Mouse (Mus musculus): ENCODE data around the gene Arg2. TPM values are rescaled to one million over a fixed set of nuclear protein-coding genes. Genes with fewer than 3 reads are reported as not detected.

Gene Arg2
- polyA plus RNA-seq, 1 experiment: 14.9 TPM

- TF ChIP-seq CTCF (IDR thresholded peaks at IDR 0.05; ENCODE audit: control insufficient read depth, insufficient read depth, low read length) (no peak), POLR2A (IDR thresholded peaks at IDR 0.05; ENCODE audit: borderline replicate concordance, control insufficient read depth, low read depth, low read length) (no peak)
- WGBS: 74% methylated on average over 5 of the region's 5 CpGs
- Histone ChIP-seq H3K4me3 (replicated peaks; ENCODE audit: control insufficient read depth, low read depth, low read length) (no peak overlapping the region), H3K27ac (ENCODE audit: control insufficient read depth, insufficient read depth, low read depth, low read length, poor library complexity) (no peak overlapping the region), H3K4me1 (ENCODE audit: control insufficient read depth, insufficient read depth, low read length) (no peaks in the 10 kb centered on the region)
Measured at GRCm38 (mm10) chr12:79197105-79197504, 66.5 kb downstream of the Arg2 start.

DNA sequence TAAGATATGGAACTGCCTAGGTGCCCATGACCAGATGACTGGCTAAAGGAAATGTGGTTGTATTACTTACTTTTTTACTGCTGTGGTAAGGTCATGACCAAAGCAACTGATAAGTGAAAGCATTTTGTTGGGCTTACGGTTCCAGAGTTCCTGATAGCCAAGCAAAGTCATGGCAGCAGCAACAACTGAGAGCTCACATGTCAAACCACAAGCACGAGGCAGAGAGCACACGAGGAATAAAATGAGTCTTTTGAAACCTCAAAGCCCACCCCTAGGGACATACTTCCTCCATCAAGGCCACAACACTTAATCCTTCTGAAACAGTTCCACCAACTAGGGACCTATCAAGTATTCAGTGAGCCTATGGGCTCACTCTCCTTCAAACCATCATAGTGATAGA is 71.3 kb downstream of the Arg2 start:
- Histone ChIP-seq H3K4me3 (replicated peaks; ENCODE audit: control insufficient read depth, low read depth, low read length) (no peak overlapping the region), H3K4me1 (ENCODE audit: control insufficient read depth, insufficient read depth, low read length) (no peaks in the 10 kb centered on the region), H3K27ac (ENCODE audit: control insufficient read depth, insufficient read depth, low read depth, low read length, poor library complexity) (no peak overlapping the region)
- 18% methylated on average over 3 of the region's 3 CpGs for WGBS
- no peak for TF ChIP-seq CTCF (IDR thresholded peaks at IDR 0.05; ENCODE audit: control insufficient read depth, insufficient read depth, low read length)
- no peak for TF ChIP-seq POLR2A (IDR thresholded peaks at IDR 0.05; ENCODE audit: borderline replicate concordance, control insufficient read depth, low read depth, low read length)

Other genes with a start within 250 kb of the Arg2 start
- 4.1 and 6.2 TPM in 2 replicates for gene Plek2, start 223.8 kb upstream of the Arg2 start, polyA plus RNA-seq (2011; ENCODE audit: insufficient read depth, insufficient read length, low replicate concordance, missing spikeins)
- 6.2 and 18.7 TPM in 2 replicates for gene Tmem229b, start 123.2 kb upstream of the Arg2 start, polyA plus RNA-seq (2011; ENCODE audit: insufficient read depth, insufficient read length, low replicate concordance, missing spikeins)
- 0.36 and 1.1 TPM in 2 replicates for gene Plekhh1, start 101.6 kb upstream of the Arg2 start, polyA plus RNA-seq (2011; ENCODE audit: insufficient read depth, insufficient read length, low replicate concordance, missing spikeins)
- gene Pigh, start 41.1 kb upstream of the Arg2 start, polyA plus RNA-seq (2011; ENCODE audit: insufficient read depth, insufficient read length, low replicate concordance, missing spikeins): 0.57 and 3.6 TPM in 2 replicates
- 35.5 and 74.5 TPM in 2 replicates for gene Vti1b, start 41.9 kb downstream of the Arg2 start, polyA plus RNA-seq (2011; ENCODE audit: insufficient read depth, insufficient read length, low replicate concordance, missing spikeins)
- gene Rdh11, start 61.5 kb downstream of the Arg2 start, polyA plus RNA-seq (2011; ENCODE audit: insufficient read depth, insufficient read length, low replicate concordance, missing spikeins): 6.4 and 9.3 TPM in 2 replicates
- 10.4 and 28.6 TPM in 2 replicates for gene Rdh12, start 78.1 kb downstream of the Arg2 start, polyA plus RNA-seq (2011; ENCODE audit: insufficient read depth, insufficient read length, low replicate concordance, missing spikeins)
- 15.1 and 33.5 TPM in 2 replicates for gene Zfyve26, start 165.5 kb downstream of the Arg2 start, polyA plus RNA-seq (2011; ENCODE audit: insufficient read depth, insufficient read length, low replicate concordance, missing spikeins)
- 2.0 and 2.3 TPM in 2 replicates for gene Rad51b, start 166.5 kb downstream of the Arg2 start, polyA plus RNA-seq (2011; ENCODE audit: insufficient read depth, insufficient read length, low replicate concordance, missing spikeins)